Mouse (Mus musculus) ES-Bruce4 (cell line): ENCODE data around the gene Fkbp6.

Experiments used
- CTCF ChIP-seq: IDR thresholded peaks from one replicate; pipeline ENCODE4 v1.8.1; 2011; ENCODE audit warnings: low read depth, low read length
- EP300 ChIP-seq: IDR thresholded peaks from 2 replicates; pipeline ENCODE4 v1.6.1; 2011; ENCODE audit warnings: low read depth, low read length; ENCODE audit not compliant: insufficient read depth
- POLR2A ChIP-seq: IDR thresholded peaks from one replicate; pipeline ENCODE4 v1.8.1; 2011; ENCODE audit warnings: low read length; ENCODE audit not compliant: insufficient read depth

DNA sequence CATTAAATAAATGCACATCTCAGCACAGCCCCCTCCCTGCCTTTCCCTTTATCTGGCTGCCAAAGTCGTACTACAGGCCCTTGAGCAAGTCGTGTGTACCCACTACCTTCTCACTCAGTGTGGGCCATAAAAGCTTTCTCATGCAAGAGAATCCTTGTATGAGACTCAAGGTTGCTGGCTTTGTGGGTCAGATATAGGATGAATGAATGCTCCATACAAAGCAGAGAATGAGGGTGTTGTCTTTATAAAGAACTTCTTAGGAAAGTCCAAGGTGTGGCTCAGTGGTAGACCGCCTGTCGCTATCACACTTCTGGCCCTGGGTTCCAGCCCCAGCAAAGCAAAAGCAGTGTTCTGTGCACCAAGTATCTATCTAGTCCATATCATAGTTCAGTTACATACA lies 103.3 kb downstream of the Fkbp6 start:
- TF ChIP-seq CTCF (no peak), POLR2A (no peak), EP300 (no peak)
